Mouse (Mus musculus) kidney, embryonic 14.5 days (tissue): ENCODE measurements around the gene Ldlr. TPM values are rescaled to one million over a fixed set of nuclear protein-coding genes. Genes with fewer than 3 reads are reported as not detected.

Source experiments
- ATAC-seq: fragments of 200-750 bp; cut with Nextera tagmentation; 2 replicates; pipeline ENCODE4 v1.8.0; 2017; ENCODE audit warnings: moderate number of reproducible peaks, mild to moderate bottlenecking, moderate TSS enrichment, moderate library complexity; ENCODE audit not compliant: low FRiP score, low TSS enrichment
- H3K27ac ChIP-seq: fragments of 300-500 bp; sonication (generic); 2 replicates; pipeline ENCODE4 v1.5.1; 2014; ENCODE audit warnings: low read depth, mild to moderate bottlenecking, low read length, moderate library complexity, mixed read lengths
- H3K27me3 ChIP-seq: fragments of 300-500 bp; sonication (generic); 2 replicates; pipeline ENCODE4 v1.6.1; 2014; ENCODE audit warnings: mild to moderate bottlenecking, low read length; ENCODE audit not compliant: control insufficient read depth, insufficient read depth
- H3K36me3 ChIP-seq: fragments of 300-500 bp; sonication (generic); 2 replicates; pipeline ENCODE4 v1.6.1; 2014; ENCODE audit warnings: low read length, mixed read lengths; ENCODE audit not compliant: control insufficient read depth, insufficient read depth
- H3K4me1 ChIP-seq: fragments of 300-500 bp; sonication (generic); 2 replicates; pipeline ENCODE4 v1.6.1; 2014; ENCODE audit warnings: low read length, mixed read lengths; ENCODE audit not compliant: control insufficient read depth, insufficient read depth
- H3K4me2 ChIP-seq: fragments of 300-500 bp; sonication (generic); replicated peaks from 2 replicates; pipeline ENCODE4 v1.6.1; 2014; ENCODE audit warnings: low read depth, mild to moderate bottlenecking, low read length
- H3K4me3 ChIP-seq: fragments of 300-500 bp; sonication (generic); 2 replicates; pipeline ENCODE4 v1.5.1; 2014; ENCODE audit warnings: mild to moderate bottlenecking, low read length
- H3K9ac ChIP-seq: fragments of 300-500 bp; sonication (generic); 2 replicates; pipeline ENCODE4 v1.6.1; 2014; ENCODE audit warnings: low read depth, mild to moderate bottlenecking, low read length, moderate library complexity
- H3K9me3 ChIP-seq: fragments of 300-500 bp; sonication (generic); 2 replicates; pipeline ENCODE4 v1.6.1; 2016; ENCODE audit warnings: low read length; ENCODE audit not compliant: control insufficient read depth
- WGBS: fragments of 180-500 bp; shearing (Covaris S2); extraction: QIAGEN DNeasy Blood & Tissue Kit; methylation state at CpG from one replicate; pipeline ENCODE4 v1.1.7; 2014; 5-methylcytosine and 5-hydroxymethylcytosine counted together
- polyA plus RNA-seq: library from polyadenylated mRNA; unstranded; fragments of >200 nt; fragmentation: Nextera tagmentation; extraction: Ambion mirVana; gene quantifications from 2 replicates; pipeline ENCODE4 v1.2.1, GENCODE M21; 2014

The Ldlr gene
- 13.2 and 15.8 TPM in 2 replicates for polyA plus RNA-seq

GRCm38 (mm10) chr9:21723377-21724146 lies at the start of gene Ldlr:
Gene Ldlr, plus strand, starts transcription at chr9:21723483.
- Histone ChIP-seq H3K9ac (peak within 1 kb of the TSS; percentile 75), H3K9me3 (no peaks in the 10 kb centered on the region), H3K4me1 (peaks cover 8% of the 10 kb centered on the region; the same call in 1 of the 2 replicates), H3K4me3 (peak within 1 kb of the TSS; percentile 84), H3K27ac (peak within 1 kb of the TSS; percentile 96), H3K36me3 (no peaks in the 10 kb centered on the region; the same call in 1 of the 2 replicates), H3K27me3 (no peaks in the 10 kb centered on the region), H3K4me2 (peak within 1 kb of the TSS; percentile 69)
- under 1% methylated on average over 47 of the region's 47 CpGs for WGBS
- ATAC-seq = peak; percentile 81

DNA sequence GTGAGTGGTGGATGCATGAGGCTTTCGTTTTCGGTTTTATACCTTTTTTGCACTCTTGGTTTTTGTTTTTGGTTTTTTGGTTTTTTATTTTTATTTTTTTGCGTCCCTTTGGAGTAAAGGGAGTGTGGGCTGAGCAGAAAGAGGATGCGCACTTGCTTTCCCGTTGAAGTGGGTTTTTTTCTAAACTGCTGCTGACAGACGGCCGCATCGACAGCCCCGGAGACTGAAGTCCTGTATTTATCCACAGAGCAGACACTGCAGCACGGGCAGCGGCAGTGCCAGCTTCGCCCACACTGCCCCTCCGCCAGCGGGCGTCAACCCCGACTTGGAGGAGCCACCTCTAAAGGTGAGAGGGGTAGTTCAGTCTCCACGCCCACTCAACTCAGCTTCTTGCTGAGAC lies 45.6 kb upstream of the Ldlr start:
- H3K36me3 ChIP-seq = peaks cover 93% of the 10 kb centered on the region
- H3K27me3 ChIP-seq = no peaks in the 10 kb centered on the region
- no peak overlapping the region for H3K4me2 ChIP-seq
- H3K27ac ChIP-seq = no peak overlapping the region
- no peak for ATAC-seq
- H3K9me3 ChIP-seq = no peaks in the 10 kb centered on the region
- WGBS = 95% methylated on average over 17 of the region's 17 CpGs
- H3K9ac ChIP-seq = no peak overlapping the region
- no peaks in the 10 kb centered on the region for H3K4me1 ChIP-seq
- no peak overlapping the region for H3K4me3 ChIP-seq

- Histone ChIP-seq H3K27ac (no peak overlapping the region), H3K9me3 (no peaks in the 10 kb centered on the region), H3K36me3 (peaks cover 93% of the 10 kb centered on the region), H3K4me2 (no peak overlapping the region), H3K9ac (no peak overlapping the region), H3K27me3 (no peaks in the 10 kb centered on the region), H3K4me1 (no peaks in the 10 kb centered on the region), H3K4me3 (no peak overlapping the region)
- ATAC-seq = no peak
- WGBS = 92% methylated on average over 4 of the region's 4 CpGs
Observed at GRCm38 (mm10) chr9:21680448-21680847, 42.8 kb upstream of the Ldlr start.

- ATAC-seq = no peak
- Histone ChIP-seq H3K9me3 (no peaks in the 10 kb centered on the region), H3K27me3 (no peaks in the 10 kb centered on the region), H3K27ac (no peak overlapping the region), H3K9ac (no peak overlapping the region), H3K4me2 (no peak overlapping the region), H3K36me3 (peaks cover 93% of the 10 kb centered on the region), H3K4me3 (no peak overlapping the region), H3K4me1 (no peaks in the 10 kb centered on the region)
- 87% methylated on average over 4 of the region's 4 CpGs for WGBS
Observed at GRCm38 (mm10) chr9:21682827-21683226, 40.5 kb upstream of the Ldlr start.

GRCm38 (mm10) chr9:21683897-21684296 lies 39.4 kb upstream of the Ldlr start:
- H3K9ac ChIP-seq = no peak overlapping the region
- H3K36me3 ChIP-seq = peaks cover 93% of the 10 kb centered on the region
- H3K27ac ChIP-seq = no peak overlapping the region
- no peaks in the 10 kb centered on the region for H3K9me3 ChIP-seq
- no peaks in the 10 kb centered on the region for H3K27me3 ChIP-seq
- no peak overlapping the region for H3K4me2 ChIP-seq
- WGBS = 81% methylated on average over 3 of the region's 3 CpGs
- ATAC-seq = no peak
- H3K4me3 ChIP-seq = no peak overlapping the region
- no peaks in the 10 kb centered on the region for H3K4me1 ChIP-seq

- WGBS = 92% methylated on average over 7 of the region's 7 CpGs
- Histone ChIP-seq H3K9ac (no peak overlapping the region), H3K36me3 (peaks cover 93% of the 10 kb centered on the region), H3K4me1 (no peaks in the 10 kb centered on the region), H3K4me2 (no peak overlapping the region), H3K27ac (no peak overlapping the region), H3K4me3 (no peak overlapping the region), H3K27me3 (no peaks in the 10 kb centered on the region), H3K9me3 (no peaks in the 10 kb centered on the region)
- no peak for ATAC-seq
Observed at GRCm38 (mm10) chr9:21688554-21688953, 34.7 kb upstream of the Ldlr start.

DNA sequence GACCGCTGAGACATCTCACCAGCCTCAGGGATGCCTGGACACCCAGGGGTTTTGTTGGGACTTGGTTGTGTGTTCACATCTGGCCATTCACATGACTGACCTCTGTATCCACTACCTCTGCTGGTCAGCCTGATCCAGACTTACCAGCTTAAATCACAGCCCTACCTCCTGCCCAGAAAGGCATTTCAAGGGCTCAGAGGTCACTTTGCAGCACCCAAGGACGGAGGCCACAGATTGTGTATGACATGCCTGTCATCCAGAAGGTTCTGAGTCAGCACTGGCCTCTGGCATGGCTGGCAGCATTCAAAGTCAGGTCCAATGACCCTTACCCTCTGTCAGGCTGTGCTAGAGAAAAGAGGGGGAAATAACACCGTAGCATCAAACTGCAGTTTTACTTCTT lies 33.3 kb upstream of the Ldlr start:
- H3K4me2 ChIP-seq = no peak overlapping the region
- H3K4me3 ChIP-seq = no peak overlapping the region
- H3K9ac ChIP-seq = no peak overlapping the region
- no peaks in the 10 kb centered on the region for H3K4me1 ChIP-seq
- H3K36me3 ChIP-seq = peaks cover 92% of the 10 kb centered on the region
- 88% methylated on average over 3 of the region's 3 CpGs for WGBS
- ATAC-seq = no peak
- no peaks in the 10 kb centered on the region for H3K9me3 ChIP-seq
- no peak overlapping the region for H3K27ac ChIP-seq
- no peaks in the 10 kb centered on the region for H3K27me3 ChIP-seq

- Histone ChIP-seq H3K36me3 (peaks cover 88% of the 10 kb centered on the region), H3K27ac (no peak overlapping the region), H3K27me3 (no peaks in the 10 kb centered on the region), H3K4me2 (no peak overlapping the region), H3K4me1 (no peaks in the 10 kb centered on the region), H3K9me3 (no peaks in the 10 kb centered on the region), H3K4me3 (no peak overlapping the region), H3K9ac (no peak overlapping the region)
- 60% methylated on average over 2 of the region's 2 CpGs for WGBS
- ATAC-seq = peak; percentile 39; the same call in 1 of the 2 replicates
Observed at GRCm38 (mm10) chr9:21691862-21692261, 31.4 kb upstream of the Ldlr start.

GRCm38 (mm10) chr9:21692491-21692890 lies 30.8 kb upstream of the Ldlr start:
- 96% methylated on average over 4 of the region's 4 CpGs for whole genome bisulfite sequencing
- Histone ChIP-seq H3K4me2 (no peak overlapping the region), H3K9ac (no peak overlapping the region), H3K27ac (no peak overlapping the region), H3K9me3 (no peaks in the 10 kb centered on the region), H3K27me3 (no peaks in the 10 kb centered on the region), H3K36me3 (peaks cover 88% of the 10 kb centered on the region), H3K4me1 (no peaks in the 10 kb centered on the region), H3K4me3 (no peak overlapping the region)
- no peak for ATAC-seq
